Mouse (Mus musculus): ENCODE data around the gene Sgf29. TPM values are rescaled to one million over a fixed set of nuclear protein-coding genes. Genes with fewer than 3 reads are reported as not detected.

The Sgf29 gene
- polyA plus RNA-seq, 1 experiment from 2014 or later = 36.8 TPM

DNA sequence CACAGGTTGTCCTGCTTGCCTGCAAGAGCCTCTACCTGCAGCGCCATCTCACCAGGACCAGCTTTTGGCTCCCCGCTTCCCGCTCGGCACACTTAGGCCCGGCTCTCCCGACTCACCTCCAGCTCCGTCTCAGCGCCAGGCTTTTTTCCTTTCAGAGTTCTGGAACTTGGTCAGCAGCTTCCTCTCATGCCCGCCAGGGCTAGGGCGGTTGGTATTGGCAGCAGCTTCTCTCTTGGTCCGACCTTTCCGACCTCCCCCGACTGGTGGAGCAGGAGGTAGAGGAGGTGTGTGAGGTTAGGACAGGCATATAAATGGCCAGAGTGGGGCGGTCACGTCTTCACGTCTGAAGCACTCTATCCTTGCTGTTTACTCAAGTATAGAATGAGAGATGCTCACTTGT, 24.3 kb upstream of the Sgf29 start:
- WGBS (ENCODE audit: insufficient replicate concordance) = 77% methylated on average over 16 of the region's 16 CpGs
- Histone ChIP-seq H3K27me3 (no peaks in the 10 kb centered on the region), H3K4me2 (peak overlapping the region; percentile 37), H3K9me3 (replicated peaks) (no peaks in the 10 kb centered on the region), H3K9ac (peak overlapping the region; percentile 44; the same call in 1 of the 2 replicates), H3K36me3 (no peaks in the 10 kb centered on the region), H3K27ac (no peak overlapping the region), H3K4me3 (replicated peaks) (no peak overlapping the region), H3K4me1 (replicated peaks) (peaks cover 59% of the 10 kb centered on the region)
- ATAC-seq (ENCODE audit: low read depth) = no peak
- no peak for DNase-seq

DNA sequence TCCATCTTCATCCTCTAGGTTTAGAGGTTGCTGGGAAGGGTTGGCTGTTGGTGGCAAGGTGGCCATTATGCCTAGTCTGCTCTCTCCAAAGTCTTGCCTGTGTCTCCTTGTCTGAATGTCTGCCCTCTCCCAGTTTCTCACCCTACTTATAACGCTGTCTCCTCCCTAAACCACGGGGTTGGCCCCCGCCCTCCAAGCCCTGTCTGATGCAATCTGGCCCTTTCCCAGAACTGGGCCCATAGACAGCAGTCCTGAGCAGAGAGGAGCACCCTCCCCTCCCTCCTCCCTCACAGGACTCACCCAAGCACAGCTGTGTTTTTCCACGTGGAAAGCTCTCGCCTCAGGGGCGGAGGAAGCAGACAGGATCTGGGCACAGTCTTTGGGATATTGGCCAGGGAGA, 23.7 kb upstream of the Sgf29 start:
- Histone ChIP-seq H3K36me3 (no peaks in the 10 kb centered on the region), H3K4me3 (replicated peaks) (no peak overlapping the region; the same call in 1 of the 2 replicates), H3K9ac (peak overlapping the region; percentile 44), H3K27me3 (no peaks in the 10 kb centered on the region), H3K27ac (no peak overlapping the region), H3K9me3 (replicated peaks) (no peaks in the 10 kb centered on the region), H3K4me1 (replicated peaks) (peaks cover 59% of the 10 kb centered on the region), H3K4me2 (peak overlapping the region; percentile 37)
- peak; percentile 82 for ATAC-seq (ENCODE audit: low read depth)
- WGBS (ENCODE audit: insufficient replicate concordance) = 17% methylated on average over 6 of the region's 6 CpGs
- DNase-seq = peak; percentile 47

- no peak; the same call in 1 of the 2 replicates for ATAC-seq (ENCODE audit: low read depth)
These were observed 23.1 kb upstream of the Sgf29 start for GRCm38 (mm10) chr7:126625807-126626600.

GRCm38 (mm10) chr7:126628111-126628510, 21.0 kb upstream of the Sgf29 start:
- Histone ChIP-seq H3K4me2 (no peak overlapping the region), H3K36me3 (no peaks in the 10 kb centered on the region), H3K9me3 (replicated peaks) (no peaks in the 10 kb centered on the region), H3K27ac (no peak overlapping the region), H3K4me1 (replicated peaks) (peaks cover 43% of the 10 kb centered on the region), H3K4me3 (replicated peaks) (no peak overlapping the region), H3K27me3 (no peaks in the 10 kb centered on the region), H3K9ac (0 out of 2 replicates have a peak overlapping the region, but pooled peaks have one; percentile 16)
- no peak for ATAC-seq (ENCODE audit: low read depth)
- DNase-seq = no peak
- 65% methylated on average over 6 of the region's 6 CpGs for WGBS (ENCODE audit: insufficient replicate concordance)

More at GRCm38 (mm10) chr7:126625807-126626600, 23.1 kb upstream of the Sgf29 start:
- Histone ChIP-seq H3K4me1 (replicated peaks) (peaks cover 55% of the 10 kb centered on the region), H3K27ac (no peak overlapping the region), H3K9me3 (replicated peaks) (no peaks in the 10 kb centered on the region), H3K9ac (peak overlapping the region; percentile 44; the same call in 1 of the 2 replicates), H3K27me3 (no peaks in the 10 kb centered on the region), H3K4me2 (peak overlapping the region; percentile 37), H3K4me3 (replicated peaks) (no peak overlapping the region), H3K36me3 (no peaks in the 10 kb centered on the region)
- no peak for DNase-seq
- 74% methylated on average over 3 of the region's 3 CpGs for WGBS (ENCODE audit: insufficient replicate concordance)

DNA sequence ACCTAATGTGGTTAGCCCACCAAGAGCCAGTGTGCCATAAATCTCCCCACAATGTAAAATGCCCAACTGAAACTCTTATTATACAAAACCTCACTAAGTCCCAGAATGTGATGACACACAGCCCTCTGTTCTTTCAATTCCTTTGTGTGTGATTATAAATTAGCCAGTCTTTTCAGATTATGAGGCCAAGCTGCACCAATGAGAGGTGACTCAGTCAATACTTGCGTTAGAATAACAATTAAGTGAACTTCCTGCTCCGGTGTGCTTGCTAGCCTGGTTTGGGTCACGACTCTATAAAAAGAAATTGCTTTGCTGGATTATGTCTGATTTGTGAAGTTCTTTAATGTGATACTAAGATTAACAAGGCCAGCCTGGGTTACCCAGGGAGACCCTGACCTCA, 19.2 kb upstream of the Sgf29 start:
- WGBS (ENCODE audit: insufficient replicate concordance) = 54% methylated on average over 3 of the region's 3 CpGs
- no peak for DNase-seq
- no peak for ATAC-seq (ENCODE audit: low read depth)

GRCm38 (mm10) chr7:126630824-126631518, 18.1 kb upstream of the Sgf29 start, which contains the start of gene Nupr1:
Gene Nupr1, minus strand, starts transcription at chr7:126630861.
- 68% methylated on average over 4 of the region's 4 CpGs for WGBS (ENCODE audit: insufficient replicate concordance)
- Histone ChIP-seq H3K4me2 (no peak within 1 kb of the TSS), H3K27me3 (no peaks in the 10 kb centered on the region), H3K4me3 (replicated peaks) (no peak within 1 kb of the TSS), H3K27ac (no peak within 1 kb of the TSS), H3K4me1 (replicated peaks) (peaks cover 18% of the 10 kb centered on the region), H3K36me3 (no peaks in the 10 kb centered on the region), H3K9ac (no peak within 1 kb of the TSS), H3K9me3 (replicated peaks) (no peaks in the 10 kb centered on the region)
- DNase-seq = no peak
- ATAC-seq (ENCODE audit: low read depth) = no peak

More for the DNA sequence above, 19.2 kb upstream of the Sgf29 start:
- no peak overlapping the region for H3K27ac ChIP-seq
- peaks cover 24% of the 10 kb centered on the region for H3K4me1 ChIP-seq (replicated peaks)
- no peak overlapping the region for H3K4me2 ChIP-seq
- H3K9ac ChIP-seq = no peak overlapping the region
- no peak overlapping the region for H3K4me3 ChIP-seq (replicated peaks)
- no peaks in the 10 kb centered on the region for H3K27me3 ChIP-seq
- H3K36me3 ChIP-seq = no peaks in the 10 kb centered on the region
- no peaks in the 10 kb centered on the region for H3K9me3 ChIP-seq (replicated peaks)

- H3K9me3 ChIP-seq (replicated peaks) = no peaks in the 10 kb centered on the region
- no peak overlapping the region for H3K4me2 ChIP-seq
- H3K9ac ChIP-seq = no peak overlapping the region
- no peaks in the 10 kb centered on the region for H3K36me3 ChIP-seq
- H3K4me3 ChIP-seq (replicated peaks) = no peak overlapping the region
- no peak overlapping the region for H3K27ac ChIP-seq
- WGBS (ENCODE audit: insufficient replicate concordance) = 13% methylated on average over 2 of the region's 2 CpGs
- no peaks in the 10 kb centered on the region for H3K27me3 ChIP-seq
- H3K4me1 ChIP-seq (replicated peaks) = peaks cover 15% of the 10 kb centered on the region
- ATAC-seq (ENCODE audit: low read depth) (peak; percentile 41; the same call in 1 of the 2 replicates), DNase-seq (no peak)
These were observed 16.6 kb upstream of the Sgf29 start for GRCm38 (mm10) chr7:126632478-126632877.

DNA sequence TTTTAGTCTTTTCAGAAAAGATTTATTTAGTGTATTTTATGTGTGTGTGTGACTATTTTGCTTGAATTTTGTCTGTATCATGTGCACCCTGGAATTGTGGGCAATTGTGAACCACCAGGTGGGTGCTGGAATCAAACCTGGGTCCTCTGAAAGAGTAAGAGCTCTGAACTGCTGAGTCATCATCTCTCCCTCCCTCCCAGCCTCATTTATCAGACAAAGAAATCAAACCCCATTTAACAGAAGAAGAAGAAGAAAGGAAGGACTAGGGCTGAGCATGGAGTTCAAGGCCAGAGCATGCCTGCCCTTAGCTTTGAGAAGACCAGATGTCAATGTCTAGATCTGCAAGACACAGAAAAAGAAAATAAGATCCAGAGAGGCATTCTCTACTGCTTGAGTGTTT, 13.7 kb upstream of the Sgf29 start:
- H3K36me3 ChIP-seq = no peaks in the 10 kb centered on the region
- no peak overlapping the region for H3K4me3 ChIP-seq (replicated peaks)
- no peak for ATAC-seq (ENCODE audit: low read depth)

DNA sequence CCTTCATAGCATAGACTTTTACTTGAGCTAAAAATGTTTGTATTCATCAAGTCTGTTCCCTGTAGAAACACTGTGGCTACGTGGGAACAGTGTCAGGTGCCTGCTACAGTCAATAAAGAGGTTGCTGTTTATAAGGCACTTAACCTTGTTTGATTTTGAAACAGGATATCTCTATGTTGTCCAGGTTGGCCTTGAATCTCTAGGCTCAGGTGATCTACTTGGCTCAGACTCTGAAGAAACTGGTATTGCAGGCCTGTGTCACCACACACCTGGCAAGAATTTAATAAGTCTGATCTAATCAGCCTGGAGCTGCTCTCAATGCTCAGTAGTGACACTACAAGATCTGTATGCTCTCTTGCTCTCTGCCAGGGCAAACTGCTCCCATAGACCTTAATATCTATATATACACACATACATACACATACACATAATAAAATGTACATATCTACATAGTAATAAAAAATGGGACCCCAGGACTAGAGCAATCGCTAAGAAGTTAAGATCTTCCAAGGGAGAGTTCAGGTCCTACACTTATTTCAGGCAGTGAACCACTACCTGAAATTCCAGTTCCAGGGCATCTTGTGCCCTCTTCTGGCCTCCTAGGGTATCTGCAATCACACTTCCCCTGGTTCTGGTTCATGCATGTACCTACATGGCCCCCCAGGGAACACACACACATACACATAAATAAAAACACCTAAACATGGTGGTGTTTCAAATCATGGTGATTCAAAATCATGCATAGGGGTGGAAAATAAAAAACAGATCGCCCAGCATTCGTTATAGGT, 12.2 kb upstream of the Sgf29 start:
- Histone ChIP-seq H3K9me3 (replicated peaks) (no peaks in the 10 kb centered on the region), H3K36me3 (no peaks in the 10 kb centered on the region), H3K9ac (no peak overlapping the region), H3K4me3 (replicated peaks) (no peak overlapping the region), H3K4me1 (replicated peaks) (peaks cover 12% of the 10 kb centered on the region), H3K4me2 (no peak overlapping the region), H3K27ac (no peak overlapping the region), H3K27me3 (no peaks in the 10 kb centered on the region)
- ATAC-seq (ENCODE audit: low read depth) (no peak), DNase-seq (no peak)
- WGBS (ENCODE audit: insufficient replicate concordance) = 8% methylated on average over 4 of the region's 4 CpGs

More for the DNA sequence above, 13.7 kb upstream of the Sgf29 start:
- no peak overlapping the region for H3K27ac ChIP-seq
- no peak overlapping the region for H3K9ac ChIP-seq
- DNase-seq = no peak
- H3K4me2 ChIP-seq = no peak overlapping the region
- H3K9me3 ChIP-seq (replicated peaks) = no peaks in the 10 kb centered on the region
- no peaks in the 10 kb centered on the region for H3K27me3 ChIP-seq
- peaks cover 12% of the 10 kb centered on the region for H3K4me1 ChIP-seq (replicated peaks)

- H3K9ac ChIP-seq = no peak overlapping the region
- peaks cover 7% of the 10 kb centered on the region for H3K4me1 ChIP-seq (replicated peaks)
- H3K4me3 ChIP-seq (replicated peaks) = no peak overlapping the region
- no peaks in the 10 kb centered on the region for H3K27me3 ChIP-seq
- DNase-seq (no peak), ATAC-seq (ENCODE audit: low read depth) (peak; percentile 39)
- no peaks in the 10 kb centered on the region for H3K9me3 ChIP-seq (replicated peaks)
- H3K36me3 ChIP-seq = no peaks in the 10 kb centered on the region
- H3K27ac ChIP-seq = no peak overlapping the region
- 60% methylated on average over 5 of the region's 5 CpGs for WGBS (ENCODE audit: insufficient replicate concordance)
- H3K4me2 ChIP-seq = no peak overlapping the region
These were observed 6.4 kb upstream of the Sgf29 start for GRCm38 (mm10) chr7:126642545-126643243.
